Mouse (Mus musculus) forebrain, embryonic 13.5 days (tissue): ENCODE results near the gene Qpctl. TPM values are rescaled to one million over a fixed set of nuclear protein-coding genes. Genes with fewer than 3 reads are reported as not detected.

Experiments used
- ATAC-seq: fragments of 200-750 bp; cut with Nextera tagmentation; 2 replicates; pipeline ENCODE4 v1.8.0; 2017
- H3K27ac ChIP-seq: fragments of 300-500 bp; sonication (generic); 2 replicates; pipeline ENCODE4 v1.5.1; 2015; ENCODE audit warnings: inconsistent platforms, mild to moderate bottlenecking, moderate library complexity
- H3K27me3 ChIP-seq: fragments of 300-500 bp; sonication (generic); 2 replicates; pipeline ENCODE4 v1.6.1; 2015; ENCODE audit warnings: mild to moderate bottlenecking, inconsistent platforms
- H3K36me3 ChIP-seq: fragments of 300-500 bp; sonication (generic); 2 replicates; pipeline ENCODE4 v1.6.1; 2015; ENCODE audit warnings: mild to moderate bottlenecking, inconsistent platforms; ENCODE audit not compliant: poor library complexity, severe bottlenecking
- H3K4me1 ChIP-seq: fragments of 300-500 bp; sonication (generic); 2 replicates; pipeline ENCODE4 v1.6.1; 2015; ENCODE audit warnings: inconsistent platforms
- H3K4me2 ChIP-seq: fragments of 300-500 bp; sonication (generic); 2 replicates; pipeline ENCODE4 v1.6.1; 2015; ENCODE audit warnings: inconsistent platforms, mild to moderate bottlenecking, moderate library complexity
- H3K4me3 ChIP-seq: fragments of 300-500 bp; sonication (generic); 2 replicates; pipeline ENCODE4 v1.5.1; 2015; ENCODE audit warnings: mild to moderate bottlenecking, inconsistent platforms
- H3K9ac ChIP-seq: fragments of 300-500 bp; sonication (generic); 2 replicates; pipeline ENCODE4 v1.6.1; 2015; ENCODE audit warnings: mild to moderate bottlenecking, inconsistent platforms
- H3K9me3 ChIP-seq: fragments of 300-500 bp; sonication (generic); replicated peaks from 2 replicates; pipeline ENCODE4 v1.6.1; 2016; ENCODE audit warnings: inconsistent platforms
- WGBS: fragments of 180-500 bp; shearing (Covaris S2); methylation state at CpG from one replicate; pipeline ENCODE4 v1.1.7; 2015; 5-methylcytosine and 5-hydroxymethylcytosine counted together
- polyA plus RNA-seq: library from polyadenylated mRNA; unstranded; fragments of >200 nt; fragmentation: Nextera tagmentation; extraction: Ambion mirVana; gene quantifications from 2 replicates; pipeline ENCODE4 v1.2.1, GENCODE M21; 2015

Qpctl gene
- polyA plus RNA-seq, 1 experiment from 2014 or later, result 16.5 TPM

DNA sequence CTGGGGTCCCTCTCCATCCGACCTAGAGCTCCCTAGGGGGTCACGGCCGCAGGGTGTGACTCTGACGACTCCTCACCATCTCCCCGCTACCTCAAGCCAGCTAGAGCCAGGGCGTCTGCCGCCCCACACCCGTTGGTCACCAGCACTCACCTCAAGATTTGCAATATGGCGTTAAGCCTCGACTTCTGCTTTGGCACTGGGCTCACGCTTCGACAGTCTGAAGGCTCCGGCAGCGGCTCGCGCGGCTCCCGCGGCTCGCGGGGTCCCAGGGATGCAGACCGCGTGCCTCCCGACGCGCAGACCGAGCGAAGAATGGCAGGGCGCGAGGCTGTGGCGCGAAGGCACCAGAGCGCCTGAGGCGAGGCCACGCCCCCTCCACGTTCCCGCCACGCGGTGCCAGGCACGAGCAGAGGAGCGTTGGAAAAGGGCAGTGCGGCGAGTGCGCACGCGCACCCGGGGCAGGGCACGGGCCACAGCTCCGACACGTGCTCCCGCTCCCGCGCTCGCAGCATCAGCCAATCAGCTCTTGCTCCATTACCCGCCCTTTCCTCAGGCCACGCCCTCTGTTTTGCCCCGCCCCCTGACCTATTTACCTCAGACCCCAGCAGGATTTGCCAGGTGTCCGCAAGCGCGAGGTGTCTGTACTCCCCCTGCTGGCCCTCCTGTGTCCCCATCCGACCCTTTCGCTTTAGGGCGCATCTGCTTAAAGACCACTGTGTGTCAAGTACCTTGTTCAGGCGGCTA, 30.9 kb downstream of the Qpctl start, which contains the start of gene Gm4969:
TSS of gene Gm4969 (minus strand) at position 341 of the 744 bp plus-strand sequence.
- Histone ChIP-seq H3K9ac (no peak within 1 kb of the TSS; the same call in 1 of the 2 replicates), H3K4me1 (peaks cover 21% of the 10 kb centered on the region), H3K4me3 (peak within 1 kb of the TSS; percentile 24), H3K36me3 (no peaks in the 10 kb centered on the region), H3K9me3 (peaks cover 10% of the 10 kb centered on the region; the same call in 1 of the 2 replicates), H3K27me3 (0 out of 2 replicates have a peak, but pooled peaks cover 4% of the 10 kb centered on the region), H3K4me2 (peak within 1 kb of the TSS; percentile 55), H3K27ac (no peak within 1 kb of the TSS)
- 23% methylated on average over 62 of the region's 64 CpGs for whole genome bisulfite sequencing
- peak; percentile 25; the same call in 1 of the 2 replicates for ATAC-seq

DNA sequence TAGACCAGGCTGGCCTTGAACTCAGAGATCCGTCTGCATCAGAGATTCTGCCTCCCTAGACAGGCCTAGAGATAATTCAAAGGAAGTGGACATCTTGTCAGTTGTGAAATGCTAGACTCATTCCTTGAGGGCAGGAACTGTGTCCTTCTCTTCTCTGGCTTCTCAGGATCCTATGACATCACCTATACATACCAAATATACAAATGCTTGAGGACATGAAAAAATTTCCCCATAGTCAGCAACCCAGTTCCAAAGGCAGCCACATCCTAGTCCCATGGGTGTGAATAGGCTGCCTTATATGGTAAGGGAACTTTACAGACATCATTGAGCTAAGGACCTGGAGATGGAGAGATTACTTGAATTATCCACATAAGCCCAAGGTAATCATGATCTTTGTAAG, 39.5 kb downstream of the Qpctl start:
- Histone ChIP-seq H3K27me3 (no peaks in the 10 kb centered on the region), H3K9ac (no peak overlapping the region), H3K4me3 (no peak overlapping the region), H3K9me3 (no peaks in the 10 kb centered on the region), H3K36me3 (no peaks in the 10 kb centered on the region), H3K4me1 (no peaks in the 10 kb centered on the region), H3K4me2 (no peak overlapping the region), H3K27ac (no peak overlapping the region)
- WGBS, result 84% methylated on average over 1 of the region's 1 CpGs
- no peak for ATAC-seq

DNA sequence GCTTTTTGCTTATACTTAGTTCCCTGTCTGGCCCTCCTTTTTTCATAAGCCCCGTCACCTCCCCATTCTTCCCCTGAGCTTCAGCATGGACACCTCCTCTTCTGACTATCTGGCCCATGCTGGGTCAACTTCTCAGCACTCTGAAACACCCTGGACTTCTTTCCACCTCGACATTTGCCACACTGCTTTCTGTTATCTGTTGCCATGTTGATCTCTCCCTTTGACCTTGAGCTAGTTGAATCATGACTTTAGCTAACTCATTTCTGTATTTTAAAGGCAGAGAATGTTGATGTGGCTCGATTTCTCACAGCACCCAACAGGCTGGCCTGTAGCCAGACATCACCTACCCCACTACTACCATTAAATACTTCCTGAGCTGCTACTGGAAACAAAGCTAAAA, 41.7 kb downstream of the Qpctl start:
- Histone ChIP-seq H3K36me3 (no peaks in the 10 kb centered on the region), H3K27ac (no peak overlapping the region), H3K27me3 (no peaks in the 10 kb centered on the region), H3K9me3 (no peaks in the 10 kb centered on the region), H3K9ac (no peak overlapping the region), H3K4me3 (no peak overlapping the region), H3K4me1 (no peaks in the 10 kb centered on the region), H3K4me2 (no peak overlapping the region)
- 58% methylated on average over 3 of the region's 3 CpGs for WGBS
- ATAC-seq, result no peak

DNA sequence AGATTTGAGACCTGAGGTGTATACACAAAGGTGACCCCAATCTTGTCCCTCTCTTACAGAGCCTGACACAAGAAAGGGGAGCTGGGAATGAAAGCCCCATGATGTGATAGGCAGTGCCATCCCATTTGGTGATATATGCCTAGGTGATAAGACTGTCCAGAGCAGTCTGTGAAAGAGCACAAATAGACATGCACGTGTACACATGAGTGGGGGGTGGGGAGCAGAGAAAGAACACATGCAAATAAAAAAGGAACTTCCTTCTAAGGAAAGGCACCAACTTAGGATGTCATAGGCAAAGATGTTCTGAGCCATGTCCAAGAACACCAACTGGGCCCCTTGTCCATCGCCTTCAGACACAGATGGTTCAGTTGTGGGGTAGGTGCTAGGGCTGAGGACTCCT, 44.6 kb downstream of the Qpctl start:
- Histone ChIP-seq H3K4me1 (no peaks in the 10 kb centered on the region), H3K9me3 (no peaks in the 10 kb centered on the region), H3K4me3 (no peak overlapping the region), H3K27me3 (no peaks in the 10 kb centered on the region), H3K36me3 (no peaks in the 10 kb centered on the region), H3K27ac (no peak overlapping the region), H3K9ac (no peak overlapping the region), H3K4me2 (no peak overlapping the region)
- WGBS, result 81% methylated on average over 2 of the region's 2 CpGs
- no peak for ATAC-seq

DNA sequence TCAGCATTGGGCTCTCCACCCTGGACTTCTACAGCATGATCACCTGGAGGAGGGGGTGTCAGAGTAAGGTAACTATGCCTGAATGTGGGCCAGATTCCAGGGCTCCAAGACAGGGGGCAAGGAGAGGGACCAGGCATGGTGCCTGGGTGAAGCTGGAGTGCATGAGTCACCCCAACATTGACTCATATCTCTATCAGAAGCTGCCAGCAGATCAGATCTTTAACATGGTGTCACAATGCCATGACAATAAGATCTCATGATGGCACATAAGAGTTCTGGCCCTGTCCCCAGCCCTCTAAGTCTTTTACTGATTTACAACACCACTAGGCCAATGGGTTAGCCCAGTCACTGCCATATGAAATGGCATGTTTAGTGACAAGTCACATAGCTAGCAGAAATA, 45.4 kb downstream of the Qpctl start:
- H3K4me1 ChIP-seq, result no peaks in the 10 kb centered on the region
- no peak overlapping the region for H3K4me3 ChIP-seq
- no peak overlapping the region for H3K9ac ChIP-seq
- H3K36me3 ChIP-seq, result no peaks in the 10 kb centered on the region
- ATAC-seq, result no peak
- H3K27ac ChIP-seq, result no peak overlapping the region
- no peak overlapping the region for H3K4me2 ChIP-seq
- H3K27me3 ChIP-seq, result no peaks in the 10 kb centered on the region
- H3K9me3 ChIP-seq, result no peaks in the 10 kb centered on the region

DNA sequence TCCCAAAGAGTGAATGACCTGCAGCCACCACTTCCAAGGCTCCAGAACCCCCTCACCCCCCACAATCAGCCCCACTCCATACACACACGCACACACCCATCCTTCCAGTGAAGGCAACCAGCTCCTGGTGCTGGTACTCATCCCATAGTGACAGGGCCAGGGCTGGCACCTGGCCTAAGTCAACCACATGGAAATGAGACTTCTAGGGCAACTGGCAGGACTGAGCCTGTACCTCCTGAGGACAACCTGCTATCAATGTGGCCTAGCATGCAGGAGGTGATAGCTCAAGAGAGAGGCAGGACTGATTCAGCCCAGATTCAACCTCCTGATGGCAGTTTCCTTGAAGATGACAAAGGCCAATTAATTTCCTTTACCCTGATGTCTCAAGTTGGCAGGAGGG, 48.8 kb downstream of the Qpctl start:
- no peaks in the 10 kb centered on the region for H3K27me3 ChIP-seq
- 91% methylated on average over 1 of the region's 1 CpGs for WGBS
- no peak for ATAC-seq
- 0 out of 2 replicates have a peak, but pooled peaks cover 7% of the 10 kb centered on the region for H3K36me3 ChIP-seq
- H3K9me3 ChIP-seq, result no peaks in the 10 kb centered on the region
- H3K4me1 ChIP-seq, result peaks cover 22% of the 10 kb centered on the region
- H3K9ac ChIP-seq, result no peak overlapping the region
- no peak overlapping the region for H3K4me3 ChIP-seq
- H3K27ac ChIP-seq, result no peak overlapping the region
- H3K4me2 ChIP-seq, result no peak overlapping the region

DNA sequence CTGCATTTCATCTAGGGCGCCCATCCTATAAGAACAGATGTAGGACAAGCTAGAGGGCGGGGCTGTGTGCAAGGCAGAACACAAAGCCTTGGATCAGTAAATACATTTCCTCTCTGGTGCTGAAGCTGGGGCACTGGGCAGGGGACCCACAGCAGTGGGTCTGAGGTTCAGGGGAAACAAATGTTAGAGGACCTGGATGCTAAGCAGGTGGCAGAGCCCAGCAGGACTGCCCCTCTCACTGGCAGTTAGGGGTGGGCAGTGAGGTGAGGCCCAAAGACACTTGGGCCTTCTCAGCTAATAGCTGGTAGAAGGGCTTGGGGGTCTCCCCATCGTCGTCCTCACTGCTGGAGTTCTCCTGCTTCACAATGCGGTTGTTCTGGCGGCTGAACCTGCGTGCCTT, 50.3 kb downstream of the Qpctl start:
- WGBS, result 59% methylated on average over 7 of the region's 7 CpGs
- Histone ChIP-seq H3K9ac (no peak overlapping the region), H3K4me3 (no peak overlapping the region), H3K4me1 (peaks cover 35% of the 10 kb centered on the region), H3K36me3 (0 out of 2 replicates have a peak, but pooled peaks cover 7% of the 10 kb centered on the region), H3K9me3 (no peaks in the 10 kb centered on the region), H3K27me3 (no peaks in the 10 kb centered on the region), H3K4me2 (no peak overlapping the region), H3K27ac (no peak overlapping the region)
- ATAC-seq, result no peak

DNA sequence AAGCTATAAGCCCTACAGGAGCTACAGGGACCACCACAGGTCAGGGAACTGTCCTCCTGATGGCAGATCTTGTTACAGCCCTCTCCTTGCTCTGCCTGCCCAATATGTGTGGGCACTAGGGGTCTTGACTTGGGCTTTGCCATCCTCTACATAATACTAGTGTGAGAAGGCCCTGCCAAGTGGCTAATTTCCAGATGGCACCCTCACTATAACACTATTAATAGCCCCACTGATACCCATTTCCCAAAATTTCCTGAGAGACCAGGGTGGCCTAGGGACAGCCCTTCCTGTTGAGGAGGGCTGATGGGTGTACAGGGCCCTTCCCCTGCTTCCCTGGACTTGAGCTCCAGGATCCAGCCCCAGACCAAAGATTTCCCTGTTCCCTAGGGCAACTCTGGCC, 51.2 kb downstream of the Qpctl start:
- Histone ChIP-seq H3K9me3 (no peaks in the 10 kb centered on the region), H3K36me3 (0 out of 2 replicates have a peak, but pooled peaks cover 7% of the 10 kb centered on the region), H3K4me2 (no peak overlapping the region), H3K9ac (no peak overlapping the region), H3K27ac (no peak overlapping the region), H3K27me3 (no peaks in the 10 kb centered on the region), H3K4me3 (no peak overlapping the region), H3K4me1 (peaks cover 44% of the 10 kb centered on the region)
- no peak for ATAC-seq

DNA sequence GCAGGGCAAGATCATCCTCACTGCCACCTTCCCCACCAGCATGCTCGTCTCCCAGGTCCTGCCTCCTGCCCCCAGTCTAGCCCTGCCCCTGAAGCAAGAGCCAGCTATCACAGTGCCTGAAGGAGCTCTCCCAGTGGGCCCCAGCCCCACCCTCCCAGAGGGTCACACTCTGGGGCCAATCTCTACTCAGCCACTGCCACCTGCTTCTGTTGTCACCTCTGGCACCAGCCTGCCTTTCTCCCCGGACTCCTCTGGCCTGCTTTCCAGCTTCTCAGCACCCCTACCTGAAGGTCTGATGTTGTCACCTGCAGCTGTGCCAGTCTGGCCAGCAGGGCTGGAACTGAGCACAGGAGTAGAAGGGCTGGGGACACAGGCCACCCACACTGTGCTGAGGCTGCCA, 51.9 kb downstream of the Qpctl start:
- 0 out of 2 replicates have a peak, but pooled peaks cover 7% of the 10 kb centered on the region for H3K36me3 ChIP-seq
- H3K4me3 ChIP-seq, result no peak overlapping the region
- 58% methylated on average over 2 of the region's 2 CpGs for WGBS
- H3K9me3 ChIP-seq, result no peaks in the 10 kb centered on the region
- no peak for ATAC-seq
- H3K4me2 ChIP-seq, result no peak overlapping the region
- peaks cover 51% of the 10 kb centered on the region for H3K4me1 ChIP-seq
- H3K27me3 ChIP-seq, result peaks cover 4% of the 10 kb centered on the region; the same call in 1 of the 2 replicates
- no peak overlapping the region for H3K27ac ChIP-seq
- no peak overlapping the region for H3K9ac ChIP-seq

DNA sequence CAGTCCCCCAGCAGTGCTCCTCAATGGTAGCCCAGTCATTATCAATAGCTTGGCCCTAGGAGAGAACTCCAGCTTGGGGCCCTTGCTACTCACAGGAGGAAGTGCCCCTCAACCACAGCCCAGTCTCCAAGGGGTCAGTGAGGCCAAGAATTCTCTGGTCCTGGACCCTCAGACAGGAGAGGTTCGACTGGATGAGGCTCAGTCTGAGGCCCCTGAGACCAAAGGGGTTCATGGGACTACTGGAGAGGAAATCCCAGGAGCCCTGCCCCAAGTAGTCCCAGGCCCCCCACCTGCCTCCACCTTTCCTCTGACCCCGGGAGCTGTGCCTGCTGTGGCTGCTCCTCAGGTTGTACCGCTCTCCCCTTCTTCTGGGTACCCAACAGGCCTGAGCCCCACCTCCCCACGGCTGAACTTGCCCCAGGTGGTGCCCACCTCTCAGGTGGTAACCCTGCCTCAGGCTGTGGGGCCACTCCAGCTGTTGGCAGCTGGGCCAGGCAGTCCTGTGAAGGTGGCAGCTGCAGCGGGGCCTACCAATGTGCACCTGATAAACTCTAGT, 52.6 kb downstream of the Qpctl start:
- 55% methylated on average over 5 of the region's 5 CpGs for WGBS
- Histone ChIP-seq H3K4me1 (peaks cover 58% of the 10 kb centered on the region), H3K4me2 (peak overlapping the region; percentile 99), H3K9ac (peak overlapping the region; percentile 84), H3K36me3 (peaks cover 13% of the 10 kb centered on the region; the same call in 1 of the 2 replicates), H3K9me3 (no peaks in the 10 kb centered on the region), H3K4me3 (peak overlapping the region; percentile 66), H3K27ac (0 out of 2 replicates have a peak overlapping the region, but pooled peaks have one; percentile 21), H3K27me3 (peaks cover 10% of the 10 kb centered on the region)
- no peak for ATAC-seq

DNA sequence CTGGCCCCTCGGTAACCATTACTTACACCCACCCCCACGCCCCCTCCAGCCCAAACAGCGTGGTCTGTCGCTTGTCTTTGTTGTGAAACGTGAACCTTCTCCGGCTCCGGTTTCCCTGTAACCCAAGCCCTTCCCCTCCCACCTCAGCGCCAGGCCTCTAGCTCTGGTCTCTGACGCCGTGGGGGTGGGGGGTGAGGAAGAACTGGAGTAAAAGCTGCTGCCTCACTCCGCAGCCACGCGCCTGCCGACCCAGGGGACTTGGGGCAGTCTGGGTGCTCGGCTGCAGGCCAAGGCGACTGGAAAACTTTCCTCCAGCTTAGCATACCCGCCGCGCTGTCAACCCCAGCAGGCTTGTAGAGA, 53.4 kb downstream of the Qpctl start:
- peak overlapping the region; percentile 99 for H3K4me2 ChIP-seq
- no peaks in the 10 kb centered on the region for H3K9me3 ChIP-seq
- peaks cover 17% of the 10 kb centered on the region for H3K27me3 ChIP-seq
- peaks cover 20% of the 10 kb centered on the region; the same call in 1 of the 2 replicates for H3K36me3 ChIP-seq
- H3K9ac ChIP-seq, result peak overlapping the region; percentile 84
- WGBS, result 0% methylated on average over 19 of the region's 19 CpGs
- H3K4me1 ChIP-seq, result peaks cover 60% of the 10 kb centered on the region
- peak overlapping the region; percentile 87; the same call in 1 of the 2 replicates for H3K27ac ChIP-seq
- H3K4me3 ChIP-seq, result peak overlapping the region; percentile 66
- ATAC-seq, result no peak

DNA sequence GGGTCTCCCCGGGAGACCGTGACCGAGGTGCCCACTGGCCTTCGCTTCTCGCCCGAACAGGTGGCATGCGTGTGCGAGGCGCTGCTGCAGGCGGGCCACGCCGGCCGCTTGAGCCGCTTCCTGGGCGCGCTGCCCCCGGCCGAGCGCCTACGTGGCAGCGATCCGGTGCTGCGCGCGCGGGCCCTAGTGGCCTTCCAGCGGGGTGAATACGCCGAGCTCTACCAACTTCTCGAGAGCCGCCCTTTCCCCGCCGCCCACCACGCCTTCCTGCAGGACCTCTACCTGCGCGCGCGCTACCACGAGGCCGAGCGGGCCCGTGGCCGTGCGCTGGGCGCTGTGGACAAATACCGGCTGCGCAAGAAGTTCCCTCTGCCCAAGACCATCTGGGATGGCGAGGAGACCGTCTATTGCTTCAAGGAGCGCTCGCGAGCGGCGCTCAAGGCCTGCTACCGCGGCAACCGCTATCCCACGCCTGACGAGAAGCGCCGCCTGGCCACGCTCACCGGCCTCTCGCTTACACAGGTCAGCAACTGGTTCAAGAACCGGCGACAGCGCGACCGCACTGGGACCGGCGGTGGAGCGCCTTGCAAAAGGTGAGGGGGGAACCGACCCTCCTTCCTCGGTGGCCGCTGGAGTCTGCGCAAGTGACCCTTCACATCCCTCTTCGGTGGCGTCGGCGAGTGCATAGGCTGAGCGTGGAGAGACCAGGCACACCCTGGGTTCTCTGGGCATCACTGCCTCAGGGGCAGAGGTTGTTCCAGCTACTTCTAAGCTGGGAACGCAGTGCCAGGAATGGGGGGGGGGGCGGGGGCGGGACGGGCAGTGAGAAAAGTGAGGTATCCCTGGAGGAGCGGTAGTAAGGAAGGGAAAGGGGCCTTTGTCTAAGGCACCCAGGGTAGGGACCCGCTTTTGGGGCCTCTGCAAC, 54.0 kb downstream of the Qpctl start:
- H3K27ac ChIP-seq, result peak overlapping the region; percentile 87
- WGBS, result under 1% methylated on average over 62 of the region's 87 CpGs
- H3K9me3 ChIP-seq, result no peaks in the 10 kb centered on the region
- ATAC-seq, result 0 out of 2 replicates have a peak, but pooled peaks have one; percentile 0
- H3K36me3 ChIP-seq, result peaks cover 26% of the 10 kb centered on the region
- peaks cover 19% of the 10 kb centered on the region for H3K27me3 ChIP-seq
- H3K9ac ChIP-seq, result peak overlapping the region; percentile 84
- H3K4me3 ChIP-seq, result peak overlapping the region; percentile 66
- H3K4me1 ChIP-seq, result peaks cover 60% of the 10 kb centered on the region
- H3K4me2 ChIP-seq, result peak overlapping the region; percentile 99
